ENCODE assay signal across 7 mouse cellular contexts in genomic region chr17:34101604-34102032, GRCm38 (mm10). TPM values are rescaled to one million over a fixed set of nuclear protein-coding genes. Genes with fewer than 3 reads are reported as not detected.
DNase-seq lines count a peak whose midpoint lies in the region; ATAC-seq and TF ChIP-seq lines count a peak whose summit lies in the region.

No protein-coding gene starts in this region.

- peak; percentile 68 for ATAC-seq in intestine, postnatal 0 days
- peak; percentile 69 for ATAC-seq in midbrain, embryonic 12.5 days (ENCODE audit: low FRiP score, low read depth)

- DNase-seq in adrenal gland, adult 18-20 months (ENCODE audit: low spot score in 2 of 2), result peak; percentile 93 to 96
- DNase-seq in embryo, embryonic 11.5 days (ENCODE audit: low read depth, low spot score), result peak; percentile 82
- DNase-seq in gastrocnemius, postnatal 4 days (ENCODE audit: low spot score in 2 of 2), result peak; percentile 93 to 95
- peak; percentile 98 for DNase-seq in limb, embryonic 10.5 days (ENCODE audit: low spot score)
- DNase-seq in skeletal muscle tissue, adult 2 months (ENCODE audit: low read depth, low spot score), result peak; percentile 81

- no peaks in the 10 kb centered on the region for H3K9me3 ChIP-seq in intestine, postnatal 0 days (ENCODE audit: control insufficient read depth)
- no peaks in the 10 kb centered on the region for H3K9me3 ChIP-seq in limb, embryonic 10.5 days (replicated peaks)
- H3K9me3 ChIP-seq in midbrain, embryonic 12.5 days, result no peaks in the 10 kb centered on the region

- H3K4me1 ChIP-seq in intestine, postnatal 0 days (replicated peaks; ENCODE audit: control insufficient read depth, insufficient read depth, low read length), result 0 out of 2 replicates have a peak, but pooled peaks cover 7% of the 10 kb centered on the region
- H3K4me1 ChIP-seq in limb, embryonic 10.5 days, result 0 out of 2 replicates have a peak, but pooled peaks cover 6% of the 10 kb centered on the region
- H3K4me1 ChIP-seq in midbrain, embryonic 12.5 days, result no peaks in the 10 kb centered on the region

- H3K27me3 ChIP-seq in intestine, postnatal 0 days (replicated peaks; ENCODE audit: control insufficient read depth, insufficient read depth, low read length), result no peaks in the 10 kb centered on the region
- H3K27me3 ChIP-seq in limb, embryonic 10.5 days (ENCODE audit: low read depth, poor library complexity, severe bottlenecking), result peaks cover 10% of the 10 kb centered on the region; the same call in 1 of the 2 replicates
- 0 out of 2 replicates have a peak, but pooled peaks cover 5% of the 10 kb centered on the region for H3K27me3 ChIP-seq in midbrain, embryonic 12.5 days

- 9% methylated on average over 12 of the region's 12 CpGs for WGBS in intestine, postnatal 0 days
- 8% methylated on average over 12 of the region's 12 CpGs for WGBS in limb, embryonic 10.5 days
- WGBS in midbrain, embryonic 12.5 days, result 8% methylated on average over 12 of the region's 12 CpGs

- TF ChIP-seq CTCF in intestine, postnatal 0 days (IDR thresholded peaks at IDR 0.05; ENCODE audit: low read depth), result peak; percentile 92

- H3K4me2 ChIP-seq in intestine, postnatal 0 days (replicated peaks; ENCODE audit: low read depth), result peak overlapping the region; percentile 54
- peak overlapping the region; percentile 22 for H3K4me2 ChIP-seq in midbrain, embryonic 12.5 days (replicated peaks)

- no peak overlapping the region for H3K9ac ChIP-seq in intestine, postnatal 0 days (ENCODE audit: low read depth, low read length)
- H3K9ac ChIP-seq in midbrain, embryonic 12.5 days (replicated peaks), result no peak overlapping the region

- no peak overlapping the region for H3K27ac ChIP-seq in intestine, postnatal 0 days (ENCODE audit: low read depth, low read length)
- H3K27ac ChIP-seq in limb, embryonic 10.5 days, result no peak overlapping the region
- H3K27ac ChIP-seq in midbrain, embryonic 12.5 days (replicated peaks), result no peak overlapping the region

- no peaks in the 10 kb centered on the region for H3K36me3 ChIP-seq in intestine, postnatal 0 days (ENCODE audit: control insufficient read depth, insufficient read depth)
- H3K36me3 ChIP-seq in limb, embryonic 10.5 days, result no peaks in the 10 kb centered on the region
- H3K36me3 ChIP-seq in midbrain, embryonic 12.5 days, result no peaks in the 10 kb centered on the region

- 0 out of 2 replicates have a peak overlapping the region, but pooled peaks have one; percentile 11 for H3K4me3 ChIP-seq in intestine, postnatal 0 days (ENCODE audit: low read depth, low read length)
- peak overlapping the region; percentile 33 for H3K4me3 ChIP-seq in limb, embryonic 10.5 days
- H3K4me3 ChIP-seq in midbrain, embryonic 12.5 days, result no peak overlapping the region

RNA-seq across cellular contexts. Expression of gene H2-Oa, which starts 9.5 kb away (rescaled TPM):
- under 1 TPM; 0.36 to 0.54 TPM for total RNA-seq in adrenal gland, adult 18-20 months (2021)
- not detected for total RNA-seq in gastrocnemius, postnatal 4 days (2021)
- 0.25 and 0.90 TPM in 2 replicates for polyA plus RNA-seq in intestine, postnatal 0 days (2015; fragmentation: Nextera tagmentation; extraction: Ambion mirVana)
- polyA plus RNA-seq in limb, embryonic 10.5 days (2016; fragmentation: Nextera tagmentation; extraction: Ambion mirVana), result 0.31 and 0.66 TPM in 2 replicates
- 0.17 and 0.56 TPM in 2 replicates for polyA plus RNA-seq in midbrain, embryonic 12.5 days (2016; fragmentation: Nextera tagmentation; extraction: Ambion mirVana)

RNA-seq across cellular contexts. Expression of gene H2-DMa, which starts 17.7 kb away (rescaled TPM):
- 10 to 100 TPM; 14.7 to 21.0 TPM for total RNA-seq in adrenal gland, adult 18-20 months (2021)
- total RNA-seq in gastrocnemius, postnatal 4 days (2021), result 1 to 10 TPM; 7.6 to 8.7 TPM
- 15.2 and 16.7 TPM in 2 replicates for polyA plus RNA-seq in intestine, postnatal 0 days (2015; fragmentation: Nextera tagmentation; extraction: Ambion mirVana)
- polyA plus RNA-seq in limb, embryonic 10.5 days (2016; fragmentation: Nextera tagmentation; extraction: Ambion mirVana), result 4.2 and 5.3 TPM in 2 replicates
- 9.8 and 9.9 TPM in 2 replicates for polyA plus RNA-seq in midbrain, embryonic 12.5 days (2016; fragmentation: Nextera tagmentation; extraction: Ambion mirVana)

RNA-seq across cellular contexts. Expression of gene Brd2, which starts 20.8 kb away (rescaled TPM):
- 100 to 1,000 TPM; 199 to 244 TPM for total RNA-seq in adrenal gland, adult 18-20 months (2021)
- 100 to 1,000 TPM; 125 to 136 TPM for total RNA-seq in gastrocnemius, postnatal 4 days (2021)
- polyA plus RNA-seq in intestine, postnatal 0 days (2015; fragmentation: Nextera tagmentation; extraction: Ambion mirVana), result 51.8 and 60.0 TPM in 2 replicates
- polyA plus RNA-seq in limb, embryonic 10.5 days (2016; fragmentation: Nextera tagmentation; extraction: Ambion mirVana), result 140 and 145 TPM in 2 replicates
- polyA plus RNA-seq in midbrain, embryonic 12.5 days (2016; fragmentation: Nextera tagmentation; extraction: Ambion mirVana), result 144 and 148 TPM in 2 replicates

RNA-seq across cellular contexts. Expression of gene H2-DMb2, which starts 41.5 kb away (rescaled TPM):
- total RNA-seq in adrenal gland, adult 18-20 months (2021), result 1 to 10 TPM; 2.0 to 3.8 TPM
- total RNA-seq in gastrocnemius, postnatal 4 days (2021), result under 1 TPM; 0.36 to 0.37 TPM
- 0.97 and 0.98 TPM in 2 replicates for polyA plus RNA-seq in intestine, postnatal 0 days (2015; fragmentation: Nextera tagmentation; extraction: Ambion mirVana)
- 0.18 and 0.40 TPM in 2 replicates for polyA plus RNA-seq in limb, embryonic 10.5 days (2016; fragmentation: Nextera tagmentation; extraction: Ambion mirVana)
- polyA plus RNA-seq in midbrain, embryonic 12.5 days (2016; fragmentation: Nextera tagmentation; extraction: Ambion mirVana), result 0.16 and 0.23 TPM in 2 replicates

RNA-seq across cellular contexts. Expression of gene H2-DMb1, which starts 51.3 kb away (rescaled TPM):
- 10 to 100 TPM in 1 of 2 experiments, 1 to 10 TPM in 1; 8.5 to 13.3 TPM for total RNA-seq in adrenal gland, adult 18-20 months (2021)
- total RNA-seq in gastrocnemius, postnatal 4 days (2021), result 1 to 10 TPM in 1 of 2 experiments, under 1 TPM in 1; 0.70 to 1.4 TPM
- 5.1 and 6.4 TPM in 2 replicates for polyA plus RNA-seq in intestine, postnatal 0 days (2015; fragmentation: Nextera tagmentation; extraction: Ambion mirVana)
- polyA plus RNA-seq in limb, embryonic 10.5 days (2016; fragmentation: Nextera tagmentation; extraction: Ambion mirVana), result 0.18 and 0.51 TPM in 2 replicates
- polyA plus RNA-seq in midbrain, embryonic 12.5 days (2016; fragmentation: Nextera tagmentation; extraction: Ambion mirVana), result 0.16 and 0.73 TPM in 2 replicates
